Mouse (Mus musculus) erythroid progenitor cell, adult 5-6 weeks (primary cell): ENCODE measurements around the gene Scp2. TPM values are rescaled to one million over a fixed set of nuclear protein-coding genes. Genes with fewer than 3 reads are reported as not detected.

ENCODE experiments used
- ATAC-seq: replicated peaks from 2 replicates; pipeline ENCODE4 v1.8.0; 2016; ENCODE audit warnings: moderate number of reproducible peaks, mild to moderate bottlenecking, moderate TSS enrichment, inconsistent platforms; ENCODE audit not compliant: poor library complexity, low FRiP score, severe bottlenecking
- total RNA-seq, 2 experiments: library from RNA; stranded (forward) in 1 of 2; stranded (reverse) in 1 of 2; fragments of 150-400 nt in 1 of 2; fragments of 186-747, 209-891 nt in 1 of 2; gene quantifications; 2 replicates each; pipeline versions ENCODE4 v1.2.3 to v1.2.4; 2015 to 2017; ENCODE audit warnings: low replicate concordance in 2 of 2

Scp2 gene
- total RNA-seq, 2 experiments from 2014 or later = 71.3 to 102 TPM

GRCm38 (mm10) chr4:108025269-108025668, 119.5 kb downstream of the Scp2 start:
- ATAC-seq = no peak

GRCm38 (mm10) chr4:108024641-108025040, 120.2 kb downstream of the Scp2 start:
- no peak for ATAC-seq

DNA sequence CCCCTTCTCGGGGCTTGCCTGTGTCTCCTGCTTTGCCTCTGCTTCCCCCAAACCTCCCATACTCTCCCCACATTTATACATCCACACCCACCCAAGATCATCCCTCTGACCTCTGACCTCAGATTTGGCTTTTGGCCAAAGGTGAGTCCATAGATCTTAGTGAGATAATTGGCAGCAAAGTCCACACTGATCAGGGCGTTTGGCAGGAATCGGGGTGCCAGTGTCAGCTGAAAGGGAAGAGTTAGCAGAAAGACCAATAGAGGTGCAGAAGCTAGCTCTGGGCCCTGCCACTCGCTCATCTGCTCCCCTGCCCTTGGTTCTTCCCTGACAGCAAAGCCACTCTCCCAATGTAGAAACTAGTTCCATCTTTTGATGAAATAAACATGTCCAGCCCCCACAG, 121.6 kb downstream of the Scp2 start:
- no peak for ATAC-seq

DNA sequence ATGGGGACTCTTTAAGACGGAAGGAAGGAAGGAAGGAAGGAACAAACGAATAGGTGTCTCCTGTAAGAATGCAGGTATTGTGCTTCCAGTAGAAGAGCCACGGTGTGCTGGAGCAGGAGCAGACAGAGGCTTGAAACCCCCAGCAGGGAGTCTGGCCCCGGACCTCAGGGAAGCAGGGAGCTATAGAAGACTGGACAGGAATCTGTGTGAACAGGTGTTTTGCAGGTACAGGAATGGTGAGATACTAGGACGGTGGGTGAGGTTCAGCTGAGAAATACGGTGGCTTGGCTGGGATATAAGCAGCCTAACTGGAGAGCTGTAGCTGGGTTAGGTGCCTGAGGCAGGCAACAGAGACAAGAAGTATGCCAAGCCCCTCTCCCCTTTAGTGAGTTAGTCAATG, 124.6 kb downstream of the Scp2 start:
- ATAC-seq = no peak

DNA sequence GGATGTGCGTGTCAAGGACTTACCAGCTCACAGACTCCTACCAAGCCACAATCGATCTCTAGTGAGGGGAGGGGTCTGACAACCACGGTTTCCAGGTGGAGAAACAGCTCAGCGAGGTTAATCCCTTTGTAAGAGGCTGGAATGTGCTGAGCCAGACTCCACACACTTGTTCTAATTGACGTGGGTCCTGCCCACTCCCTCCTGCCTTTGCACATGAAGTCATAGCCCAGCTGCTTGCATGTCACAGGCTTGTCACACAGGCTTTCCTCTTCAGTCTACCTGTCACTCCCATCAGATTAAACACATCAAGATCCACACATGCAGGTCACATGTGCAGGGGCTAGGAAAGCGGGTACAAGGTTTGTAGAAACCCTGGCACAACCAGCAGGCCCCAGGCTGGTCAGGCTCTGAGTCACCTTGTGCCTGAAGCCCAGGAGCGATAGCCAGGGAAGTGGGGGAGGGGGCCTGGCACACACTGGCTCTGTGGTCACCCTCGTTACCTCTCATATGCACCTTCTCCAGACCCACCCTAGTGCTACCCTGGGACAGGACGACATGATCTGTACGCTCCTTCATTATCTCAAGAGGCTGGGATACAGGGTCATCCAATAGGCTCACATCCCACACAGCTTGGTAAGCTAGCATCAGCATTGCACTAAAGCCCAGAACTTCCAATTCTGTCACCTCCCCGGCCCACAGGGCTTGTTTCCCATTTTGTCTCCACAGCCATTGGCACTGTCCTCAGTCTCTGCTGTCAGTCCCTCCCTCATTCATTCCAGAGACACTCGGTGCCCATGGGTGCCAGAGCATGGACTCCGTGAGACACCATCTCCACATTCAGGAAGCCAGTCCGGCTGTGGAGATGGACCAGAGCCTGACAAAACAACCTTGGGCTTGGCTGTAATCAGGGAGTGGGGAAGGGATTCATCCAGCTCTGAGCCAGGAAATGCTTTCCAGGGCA, 125.6 kb downstream of the Scp2 start:
- no peak for ATAC-seq

DNA sequence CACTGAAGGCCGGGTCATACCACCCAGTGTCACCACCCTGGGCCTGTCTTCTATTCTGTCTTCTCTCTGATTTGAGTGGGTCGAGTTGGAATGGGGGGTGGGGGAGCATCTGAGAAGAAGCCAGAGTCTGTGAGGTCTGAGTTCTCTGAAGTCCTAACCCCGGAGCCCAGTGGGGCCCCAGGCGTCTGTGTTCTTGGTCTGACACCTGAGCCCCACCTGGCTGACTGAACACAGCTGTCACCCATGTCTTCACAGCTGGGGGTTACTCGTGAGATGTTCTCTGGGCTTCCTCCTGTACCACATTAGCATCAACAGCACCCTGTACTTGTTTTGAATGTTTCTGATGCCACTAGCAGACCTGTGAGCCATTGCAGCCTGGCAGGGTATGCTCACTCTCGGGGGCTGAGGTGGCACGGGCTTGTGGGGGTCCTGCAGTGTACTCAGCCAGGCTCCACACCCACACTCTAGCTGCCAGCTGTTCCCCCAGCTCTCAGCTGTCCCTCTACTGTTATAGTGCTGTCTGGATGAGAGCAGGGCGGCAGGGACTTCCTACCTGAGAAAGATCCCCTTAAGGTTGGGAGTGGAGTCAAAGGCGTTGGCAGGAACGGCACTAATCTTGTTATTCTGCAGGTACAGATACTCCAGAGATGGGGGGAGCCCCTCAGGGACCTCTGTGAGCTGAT, 126.4 kb downstream of the Scp2 start:
- no peak for ATAC-seq

GRCm38 (mm10) chr4:108017839-108018238, 127.0 kb downstream of the Scp2 start:
- no peak for ATAC-seq

- ATAC-seq = no peak
These were observed 128.5 kb downstream of the Scp2 start for GRCm38 (mm10) chr4:108016321-108016720.

GRCm38 (mm10) chr4:108015067-108015765, 129.6 kb downstream of the Scp2 start:
- ATAC-seq = no peak

GRCm38 (mm10) chr4:108014466-108014865, 130.3 kb downstream of the Scp2 start:
- no peak for ATAC-seq

DNA sequence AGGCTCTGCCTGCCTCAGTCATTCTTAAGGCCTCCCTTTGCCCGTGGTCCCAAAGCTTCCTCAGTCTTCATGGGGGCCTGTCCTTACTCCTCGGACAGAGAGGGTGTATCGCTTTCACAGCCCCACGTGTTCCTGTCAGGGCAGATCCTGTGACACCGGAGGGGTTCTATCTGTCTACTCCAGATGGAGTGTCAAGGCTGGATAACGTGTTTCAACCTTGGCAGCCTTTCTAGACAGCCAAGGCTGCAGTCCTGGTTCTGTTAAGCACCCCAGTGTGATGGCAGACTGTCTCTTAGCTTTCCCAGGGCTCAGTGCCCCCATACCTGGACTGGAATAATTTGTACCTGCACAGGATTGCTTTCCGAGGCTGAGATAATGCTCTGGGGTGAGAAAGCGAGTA, 136.3 kb downstream of the Scp2 start:
- ATAC-seq = no peak

- no peak for ATAC-seq
These were observed 137.2 kb downstream of the Scp2 start for GRCm38 (mm10) chr4:108007532-108008103.

DNA sequence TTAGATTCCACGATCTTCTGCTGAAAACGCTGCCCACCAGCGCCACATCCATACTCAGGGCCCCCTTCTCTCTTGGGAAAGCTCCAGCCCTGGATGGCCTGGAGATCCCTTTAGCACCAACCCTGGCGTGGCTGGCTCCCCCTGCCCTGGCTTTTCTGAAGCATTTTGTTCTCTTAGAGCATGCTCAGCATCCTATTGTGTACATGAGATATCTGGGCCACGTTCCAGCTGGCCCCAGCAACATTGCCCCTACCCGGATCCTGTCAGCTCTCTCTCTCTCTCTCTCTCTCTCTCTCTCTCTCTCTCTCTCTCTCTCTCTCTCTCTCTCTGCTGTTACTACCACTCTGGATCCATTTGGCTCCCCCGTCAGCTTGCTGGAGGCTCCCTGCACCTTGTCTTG, 139.5 kb downstream of the Scp2 start:
- no peak for ATAC-seq

- ATAC-seq = no peak
These were observed 145.4 kb downstream of the Scp2 start for GRCm38 (mm10) chr4:107999380-107999779.

GRCm38 (mm10) chr4:107998641-107999332, 146.0 kb downstream of the Scp2 start:
- no peak for ATAC-seq

DNA sequence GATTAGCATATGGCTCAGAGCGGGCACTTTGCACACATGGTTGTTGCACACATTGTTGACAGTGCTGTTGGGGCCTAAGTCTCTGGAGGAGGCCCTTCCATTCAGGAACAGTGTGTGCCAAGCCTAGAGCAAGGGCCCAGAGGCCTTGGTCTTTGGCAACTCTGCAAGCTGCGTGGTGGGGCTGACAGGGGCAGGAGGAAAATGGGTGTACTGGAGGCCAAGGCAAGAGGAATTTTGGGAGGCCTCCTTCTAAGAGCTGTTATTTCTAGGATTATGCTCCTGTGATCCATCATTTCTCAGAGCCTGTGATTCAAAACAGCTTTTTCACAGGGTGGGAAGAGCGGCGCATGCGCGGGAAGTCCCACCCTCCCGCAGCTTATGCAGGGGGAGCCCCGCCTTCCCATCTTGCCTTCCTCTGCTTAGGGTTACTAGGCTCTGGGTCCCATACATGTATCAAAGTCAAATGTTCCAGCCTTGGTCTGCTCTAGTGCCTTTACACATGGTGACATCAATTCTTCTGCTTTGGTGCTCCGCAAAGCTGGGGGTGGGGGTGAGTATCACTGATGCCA, 148.3 kb downstream of the Scp2 start:
- ATAC-seq = no peak

DNA sequence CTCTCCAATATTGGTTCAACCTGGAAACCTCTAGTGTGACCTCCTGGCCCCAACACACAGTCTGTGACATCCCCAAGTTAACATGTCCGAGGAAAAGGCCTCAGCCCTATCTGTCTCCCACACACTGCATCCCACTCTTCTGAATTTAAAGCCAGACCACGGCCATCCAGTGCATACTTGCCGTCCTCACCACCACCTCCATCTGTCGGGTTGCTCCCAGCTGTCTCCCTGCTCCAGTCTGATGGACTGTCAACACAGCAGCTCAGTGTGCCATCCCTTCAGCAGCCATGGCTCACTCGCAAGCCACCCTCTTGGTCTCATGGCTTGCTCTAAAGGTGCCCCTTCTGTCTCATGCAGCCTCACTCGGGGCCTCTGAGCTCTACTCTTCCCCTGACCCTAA, 149.1 kb downstream of the Scp2 start:
- no peak for ATAC-seq

DNA sequence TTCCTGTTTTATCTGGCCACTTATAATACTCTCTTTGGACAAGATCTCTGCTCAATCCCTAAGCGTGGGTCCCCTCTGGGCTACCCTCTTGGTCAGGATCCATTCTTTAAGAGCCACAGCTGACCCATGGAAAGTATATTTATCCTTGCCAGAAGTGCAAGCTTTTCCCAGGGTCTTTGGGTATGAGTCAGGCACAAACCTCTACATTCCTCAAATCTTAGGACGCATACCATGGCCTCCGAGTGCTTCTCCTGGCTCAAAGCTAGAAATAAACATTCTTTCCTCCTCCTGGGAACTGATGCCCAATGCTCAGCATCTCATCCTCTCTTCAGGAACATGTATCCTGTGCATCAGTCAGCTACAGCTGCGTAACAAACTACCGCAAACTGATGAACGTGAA, 149.8 kb downstream of the Scp2 start:
- ATAC-seq = no peak
